Mouse (Mus musculus): ENCODE measurements around the gene Gps2. TPM values are rescaled to one million over a fixed set of nuclear protein-coding genes. Genes with fewer than 3 reads are reported as not detected.

The Gps2 gene
- polyA plus RNA-seq, 1 experiment = 112 TPM

DNA sequence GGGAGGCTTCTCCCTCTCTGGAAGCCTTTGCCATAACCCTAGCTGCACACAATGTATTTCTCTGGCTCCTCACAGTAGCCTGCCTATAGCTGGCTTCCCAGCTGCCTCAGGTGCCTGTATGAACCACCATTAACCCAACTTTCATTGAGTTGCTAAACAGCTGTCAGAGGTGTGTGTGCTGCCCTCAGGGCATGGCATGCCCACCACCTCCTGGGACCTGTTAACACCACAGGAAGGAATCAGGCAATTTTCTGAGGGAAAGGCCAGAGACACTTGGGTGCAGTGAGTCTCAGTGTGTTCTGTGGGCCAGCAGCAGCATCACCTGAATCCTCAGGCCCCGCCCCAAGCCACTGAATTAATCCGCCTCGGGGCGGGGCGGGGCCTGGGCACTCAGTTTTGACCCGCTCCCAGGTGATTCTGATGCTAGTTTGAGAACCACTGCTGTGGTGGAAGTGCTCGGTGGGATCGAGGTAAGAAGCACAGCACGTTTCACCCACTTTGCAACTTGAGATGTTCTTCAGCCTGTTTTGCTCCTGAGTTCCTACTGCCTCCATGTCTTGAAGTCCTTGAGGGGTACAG is 24.8 kb downstream of the Gps2 start:
- H3K4me1 ChIP-seq (ENCODE audit: control insufficient read depth, insufficient read depth, low read length) = peaks cover 4% of the 10 kb centered on the region
- H3K4me3 ChIP-seq (replicated peaks; ENCODE audit: extremely low read depth, low read depth, low read length) = no peak overlapping the region
- DNase-seq = no peak
- TF ChIP-seq POLR2A (IDR thresholded peaks at IDR 0.05; ENCODE audit: borderline replicate concordance, extremely low read depth, low read depth, low read length) (no peak), CTCF (IDR thresholded peaks at IDR 0.05; ENCODE audit: insufficient read depth, low read length) (no peak)
- 45% methylated on average over 9 of the region's 9 CpGs for WGBS

GRCm38 (mm10) chr11:69939181-69939580 is 25.5 kb downstream of the Gps2 start:
- TF ChIP-seq POLR2A (IDR thresholded peaks at IDR 0.05; ENCODE audit: borderline replicate concordance, extremely low read depth, low read depth, low read length) = no peak
- TF ChIP-seq CTCF (IDR thresholded peaks at IDR 0.05; ENCODE audit: insufficient read depth, low read length) = no peak
- 55% methylated on average over 5 of the region's 5 CpGs for WGBS
- H3K4me3 ChIP-seq (replicated peaks; ENCODE audit: extremely low read depth, low read depth, low read length) = no peak overlapping the region
- DNase-seq = no peak
- peaks cover 4% of the 10 kb centered on the region for H3K4me1 ChIP-seq (ENCODE audit: control insufficient read depth, insufficient read depth, low read length)

GRCm38 (mm10) chr11:69939731-69940130 is 26.0 kb downstream of the Gps2 start:
- DNase-seq = no peak
- 95% methylated on average over 17 of the region's 17 CpGs for WGBS
- Histone ChIP-seq H3K4me1 (ENCODE audit: control insufficient read depth, insufficient read depth, low read length) (peaks cover 2% of the 10 kb centered on the region; the same call in 1 of the 2 replicates), H3K4me3 (replicated peaks; ENCODE audit: extremely low read depth, low read depth, low read length) (no peak overlapping the region)
- TF ChIP-seq CTCF (IDR thresholded peaks at IDR 0.05; ENCODE audit: insufficient read depth, low read length) (no peak), POLR2A (IDR thresholded peaks at IDR 0.05; ENCODE audit: borderline replicate concordance, extremely low read depth, low read depth, low read length) (no peak)

- TF ChIP-seq CTCF (IDR thresholded peaks at IDR 0.05; ENCODE audit: insufficient read depth, low read length) = no peak
- 81% methylated on average over 4 of the region's 4 CpGs for WGBS
- Histone ChIP-seq H3K4me1 (ENCODE audit: control insufficient read depth, insufficient read depth, low read length) (no peaks in the 10 kb centered on the region), H3K4me3 (replicated peaks; ENCODE audit: extremely low read depth, low read depth, low read length) (no peak overlapping the region)
- DNase-seq = no peak
Observed at GRCm38 (mm10) chr11:69940962-69941361, 27.3 kb downstream of the Gps2 start.

- DNase-seq = no peak
- Histone ChIP-seq H3K4me1 (ENCODE audit: control insufficient read depth, insufficient read depth, low read length) (peaks cover 7% of the 10 kb centered on the region), H3K4me3 (replicated peaks; ENCODE audit: extremely low read depth, low read depth, low read length) (no peak overlapping the region)
- no peak for TF ChIP-seq CTCF (IDR thresholded peaks at IDR 0.05; ENCODE audit: insufficient read depth, low read length)
- WGBS = 71% methylated on average over 13 of the region's 13 CpGs
Observed at GRCm38 (mm10) chr11:69945216-69945615, 31.5 kb downstream of the Gps2 start.

DNA sequence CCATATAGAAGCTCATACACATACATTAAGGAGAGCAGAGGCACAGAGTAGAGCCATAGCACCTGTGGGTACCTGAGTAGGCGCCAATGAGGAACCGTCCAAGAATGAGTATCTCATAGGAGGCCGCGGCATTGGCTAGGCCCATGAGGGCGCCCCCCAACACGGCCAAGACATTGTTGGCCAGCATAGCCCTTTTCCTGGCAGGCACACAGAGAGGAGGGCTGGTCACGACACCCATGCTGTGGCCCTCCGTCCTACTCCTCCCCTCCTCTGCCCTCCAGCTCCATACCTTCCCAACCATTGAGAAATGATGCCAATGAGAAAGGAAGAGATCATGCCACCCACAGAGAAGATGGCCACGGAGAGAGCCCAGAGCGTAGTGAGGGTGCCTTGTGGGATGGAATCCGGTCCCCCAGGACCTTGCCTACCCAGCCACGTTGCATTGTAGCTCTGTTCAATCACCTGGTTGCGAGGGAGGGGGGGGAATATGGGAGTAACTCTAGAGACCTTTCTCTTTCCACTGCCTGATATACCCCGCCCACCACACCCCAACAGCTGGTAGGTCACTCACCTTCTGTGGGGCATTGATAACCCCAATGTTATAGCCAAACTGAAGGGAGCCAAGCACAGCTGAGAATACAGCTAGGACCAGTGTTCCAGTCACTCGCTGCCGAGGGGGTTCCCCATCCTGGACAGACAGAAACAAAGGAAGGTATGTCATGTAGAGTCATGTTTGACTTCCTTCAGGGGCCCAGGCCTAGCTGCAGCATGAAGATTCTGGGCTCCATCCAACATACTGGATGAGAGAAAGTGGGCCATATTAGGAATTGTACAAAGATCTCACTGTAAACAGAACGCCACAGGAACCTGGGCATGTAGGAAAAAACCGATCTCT is 32.6 kb downstream of the Gps2 start:
- TF ChIP-seq POLR2A (IDR thresholded peaks at IDR 0.05; ENCODE audit: borderline replicate concordance, extremely low read depth, low read depth, low read length) (no peak), CTCF (IDR thresholded peaks at IDR 0.05; ENCODE audit: insufficient read depth, low read length) (no peak)

GRCm38 (mm10) chr11:69947337-69948065 is 33.8 kb downstream of the Gps2 start:
- DNase-seq = no peak
- WGBS = 11% methylated on average over 29 of the region's 29 CpGs
- peak overlapping the region; percentile 33 for H3K4me3 ChIP-seq (replicated peaks; ENCODE audit: extremely low read depth, low read depth, low read length)
- TF ChIP-seq POLR2A (IDR thresholded peaks at IDR 0.05; ENCODE audit: borderline replicate concordance, extremely low read depth, low read depth, low read length) = no peak
- TF ChIP-seq CTCF (IDR thresholded peaks at IDR 0.05; ENCODE audit: insufficient read depth, low read length) = no peak
- H3K4me1 ChIP-seq (ENCODE audit: control insufficient read depth, insufficient read depth, low read length) = peaks cover 7% of the 10 kb centered on the region

More for the DNA sequence above, 32.6 kb downstream of the Gps2 start:
- WGBS = 86% methylated on average over 18 of the region's 18 CpGs
- peaks cover 7% of the 10 kb centered on the region for H3K4me1 ChIP-seq (ENCODE audit: control insufficient read depth, insufficient read depth, low read length)
- DNase-seq = no peak
- no peak overlapping the region for H3K4me3 ChIP-seq (replicated peaks; ENCODE audit: extremely low read depth, low read depth, low read length)

GRCm38 (mm10) chr11:69948066-69948762 is 34.5 kb downstream of the Gps2 start, which contains the start of gene Slc2a4:
Gene Slc2a4 (minus strand): TSS chr11:69948188.
- 1% methylated on average over 34 of the region's 34 CpGs for WGBS
- Histone ChIP-seq H3K4me3 (replicated peaks; ENCODE audit: extremely low read depth, low read depth, low read length) (peak within 1 kb of the TSS; percentile 33), H3K4me1 (ENCODE audit: control insufficient read depth, insufficient read depth, low read length) (peaks cover 7% of the 10 kb centered on the region)
- peak; percentile 82 for DNase-seq
- no peak for TF ChIP-seq POLR2A (IDR thresholded peaks at IDR 0.05; ENCODE audit: borderline replicate concordance, extremely low read depth, low read depth, low read length)
- TF ChIP-seq CTCF (IDR thresholded peaks at IDR 0.05; ENCODE audit: insufficient read depth, low read length) = no peak

GRCm38 (mm10) chr11:69948763-69949150 is 35.1 kb downstream of the Gps2 start:
- peak; percentile 84 for DNase-seq
- no peak overlapping the region for H3K4me3 ChIP-seq (replicated peaks; ENCODE audit: extremely low read depth, low read depth, low read length)
- peaks cover 7% of the 10 kb centered on the region for H3K4me1 ChIP-seq (ENCODE audit: control insufficient read depth, insufficient read depth, low read length)
- no peak for TF ChIP-seq POLR2A (IDR thresholded peaks at IDR 0.05; ENCODE audit: borderline replicate concordance, extremely low read depth, low read depth, low read length)
- peak; percentile 98 for TF ChIP-seq CTCF (IDR thresholded peaks at IDR 0.05; ENCODE audit: insufficient read depth, low read length)
- WGBS = 1% methylated on average over 14 of the region's 14 CpGs

Data from lung, adult 2 months (tissue).